Mouse (Mus musculus): ENCODE measurements around the gene Gm39115. TPM values are rescaled to one million over a fixed set of nuclear protein-coding genes. Genes with fewer than 3 reads are reported as not detected.
"Not testable (repeated sequence)": the region's sequence is repeated elsewhere in the genome, so short reads cannot be mapped to it uniquely, and the experiment has no call there.

The Gm39115 gene
- polyA plus RNA-seq, 1 experiment from 2014 or later: not detected

GRCm38 (mm10) chr7:142145413-142145940 is 9.6 kb upstream of the Gm39115 start:
- WGBS: 38% methylated on average over 4 of the region's 4 CpGs
- no peak overlapping the region for H3K4me3 ChIP-seq
- H3K9me3 ChIP-seq (replicated peaks): no peaks in the 10 kb centered on the region
- no peak overlapping the region for H3K4me2 ChIP-seq
- no peak overlapping the region for H3K27ac ChIP-seq
- peaks cover 10% of the 10 kb centered on the region; the same call in 1 of the 2 replicates for H3K27me3 ChIP-seq
- H3K9ac ChIP-seq: no peak overlapping the region
- no peak for ATAC-seq (replicated peaks; ENCODE audit: insufficient number of reproducible peaks, insufficient read depth, low FRiP score, low read depth)
- H3K4me1 ChIP-seq (replicated peaks): no peaks in the 10 kb centered on the region
- H3K36me3 ChIP-seq: no peaks in the 10 kb centered on the region

GRCm38 (mm10) chr7:142144507-142144906 is 8.7 kb upstream of the Gm39115 start, which contains the start of gene Gm45337:
Gene Gm45337, minus strand, starts transcription at chr7:142144607.
- Histone ChIP-seq H3K9me3 (replicated peaks) (no peaks in the 10 kb centered on the region), H3K9ac (no peak within 1 kb of the TSS), H3K4me3 (no peak within 1 kb of the TSS), H3K4me2 (no peak within 1 kb of the TSS), H3K27me3 (peaks cover 10% of the 10 kb centered on the region; the same call in 1 of the 2 replicates), H3K4me1 (replicated peaks) (no peaks in the 10 kb centered on the region), H3K27ac (no peak within 1 kb of the TSS), H3K36me3 (no peaks in the 10 kb centered on the region)
- no peak for ATAC-seq (replicated peaks; ENCODE audit: insufficient number of reproducible peaks, insufficient read depth, low FRiP score, low read depth)
- 67% methylated on average over 1 of the region's 1 CpGs for WGBS

GRCm38 (mm10) chr7:142143506-142144010 is 7.7 kb upstream of the Gm39115 start:
- H3K9ac ChIP-seq: not testable (repeated sequence)

GRCm38 (mm10) chr7:142140696-142141095 is 4.9 kb upstream of the Gm39115 start:
- Histone ChIP-seq H3K36me3 (no peaks in the 10 kb centered on the region), H3K9ac (no peak overlapping the region), H3K4me3 (no peak overlapping the region), H3K4me1 (replicated peaks) (no peaks in the 10 kb centered on the region), H3K27ac (no peak overlapping the region), H3K9me3 (replicated peaks) (no peaks in the 10 kb centered on the region), H3K27me3 (peaks cover 8% of the 10 kb centered on the region; the same call in 1 of the 2 replicates), H3K4me2 (no peak overlapping the region)
- WGBS: 8% methylated on average over 1 of the region's 1 CpGs
- ATAC-seq (replicated peaks; ENCODE audit: insufficient number of reproducible peaks, insufficient read depth, low FRiP score, low read depth): no peak

More at GRCm38 (mm10) chr7:142143506-142144010, 7.7 kb upstream of the Gm39115 start:
- H3K4me2 ChIP-seq; H3K4me1 ChIP-seq (replicated peaks); ATAC-seq (replicated peaks; ENCODE audit: insufficient number of reproducible peaks, insufficient read depth, low FRiP score, low read depth); H3K36me3 ChIP-seq; H3K4me3 ChIP-seq; H3K9me3 ChIP-seq (replicated peaks); H3K27ac ChIP-seq: not testable (repeated sequence)
- H3K27me3 ChIP-seq: peaks cover 10% of the 10 kb centered on the region; the same call in 1 of the 2 replicates
- 36% methylated on average over 1 of the region's 1 CpGs for WGBS

GRCm38 (mm10) chr7:142134206-142134995 is 1.4 kb downstream of the Gm39115 start:
- WGBS: 44% methylated on average over 4 of the region's 4 CpGs
- H3K36me3 ChIP-seq: no peaks in the 10 kb centered on the region
- H3K27me3 ChIP-seq: no peaks in the 10 kb centered on the region; the same call in 1 of the 2 replicates
- no peak overlapping the region for H3K9ac ChIP-seq
- no peak overlapping the region for H3K27ac ChIP-seq
- ATAC-seq (replicated peaks; ENCODE audit: insufficient number of reproducible peaks, insufficient read depth, low FRiP score, low read depth): no peak
- no peak overlapping the region for H3K4me3 ChIP-seq
- no peaks in the 10 kb centered on the region for H3K4me1 ChIP-seq (replicated peaks)
- H3K9me3 ChIP-seq (replicated peaks): no peaks in the 10 kb centered on the region
- H3K4me2 ChIP-seq: no peak overlapping the region

- H3K9me3 ChIP-seq (replicated peaks): no peaks in the 10 kb centered on the region
- H3K27me3 ChIP-seq: no peaks in the 10 kb centered on the region; the same call in 1 of the 2 replicates
- no peak overlapping the region for H3K4me3 ChIP-seq
- ATAC-seq (replicated peaks; ENCODE audit: insufficient number of reproducible peaks, insufficient read depth, low FRiP score, low read depth): no peak
- 44% methylated on average over 4 of the region's 4 CpGs for WGBS
- H3K4me1 ChIP-seq (replicated peaks): no peaks in the 10 kb centered on the region
- H3K9ac ChIP-seq: no peak overlapping the region
- H3K27ac ChIP-seq: no peak overlapping the region
- no peaks in the 10 kb centered on the region for H3K36me3 ChIP-seq
- H3K4me2 ChIP-seq: no peak overlapping the region
Observed at GRCm38 (mm10) chr7:142128843-142129242, 7.0 kb downstream of the Gm39115 start.

- not testable (repeated sequence) for H3K27me3 ChIP-seq; H3K4me2 ChIP-seq; H3K4me3 ChIP-seq; H3K36me3 ChIP-seq; H3K9ac ChIP-seq; H3K9me3 ChIP-seq (replicated peaks); H3K27ac ChIP-seq; H3K4me1 ChIP-seq (replicated peaks); ATAC-seq (replicated peaks; ENCODE audit: insufficient number of reproducible peaks, insufficient read depth, low FRiP score, low read depth)
- WGBS: 76% methylated on average over 1 of the region's 1 CpGs
Observed at GRCm38 (mm10) chr7:142120629-142121028, 15.2 kb downstream of the Gm39115 start, which contains the start of gene Gm45618. Gene Gm45618, minus strand, starts transcription at chr7:142120729.

- Histone ChIP-seq H3K27me3 (no peaks in the 10 kb centered on the region), H3K9ac (no peak overlapping the region), H3K4me2 (no peak overlapping the region), H3K9me3 (replicated peaks) (no peaks in the 10 kb centered on the region), H3K36me3 (no peaks in the 10 kb centered on the region), H3K4me1 (replicated peaks) (no peaks in the 10 kb centered on the region), H3K4me3 (no peak overlapping the region), H3K27ac (no peak overlapping the region)
- no peak for ATAC-seq (replicated peaks; ENCODE audit: insufficient number of reproducible peaks, insufficient read depth, low FRiP score, low read depth)
- WGBS: 8% methylated on average over 5 of the region's 5 CpGs
Observed at GRCm38 (mm10) chr7:142119632-142120031, 16.2 kb downstream of the Gm39115 start.

GRCm38 (mm10) chr7:142104747-142105146 is 31.1 kb downstream of the Gm39115 start:
- 40% methylated on average over 5 of the region's 5 CpGs for WGBS
- no peaks in the 10 kb centered on the region for H3K36me3 ChIP-seq
- peaks cover 6% of the 10 kb centered on the region; the same call in 1 of the 2 replicates for H3K27me3 ChIP-seq
- H3K4me3 ChIP-seq: no peak overlapping the region
- no peaks in the 10 kb centered on the region for H3K4me1 ChIP-seq (replicated peaks)
- no peaks in the 10 kb centered on the region for H3K9me3 ChIP-seq (replicated peaks)
- no peak for ATAC-seq (replicated peaks; ENCODE audit: insufficient number of reproducible peaks, insufficient read depth, low FRiP score, low read depth)
- H3K4me2 ChIP-seq: no peak overlapping the region
- no peak overlapping the region for H3K27ac ChIP-seq
- no peak overlapping the region for H3K9ac ChIP-seq

- Histone ChIP-seq H3K27ac (no peak overlapping the region), H3K36me3 (no peaks in the 10 kb centered on the region), H3K4me3 (no peak overlapping the region), H3K4me2 (no peak overlapping the region), H3K9me3 (replicated peaks) (no peaks in the 10 kb centered on the region), H3K27me3 (peaks cover 30% of the 10 kb centered on the region), H3K4me1 (replicated peaks) (peaks cover 27% of the 10 kb centered on the region), H3K9ac (no peak overlapping the region)
- no peak for ATAC-seq (replicated peaks; ENCODE audit: insufficient number of reproducible peaks, insufficient read depth, low FRiP score, low read depth)
- 13% methylated on average over 9 of the region's 9 CpGs for WGBS
Observed at GRCm38 (mm10) chr7:142097776-142098175, 38.1 kb downstream of the Gm39115 start.

- H3K4me3 ChIP-seq: no peak overlapping the region
- no peak overlapping the region for H3K27ac ChIP-seq
- H3K4me1 ChIP-seq (replicated peaks): peaks cover 37% of the 10 kb centered on the region
- no peaks in the 10 kb centered on the region for H3K9me3 ChIP-seq (replicated peaks)
- no peaks in the 10 kb centered on the region for H3K36me3 ChIP-seq
- no peak overlapping the region for H3K4me2 ChIP-seq
- 55% methylated on average over 4 of the region's 4 CpGs for WGBS
- H3K27me3 ChIP-seq: peaks cover 30% of the 10 kb centered on the region
- no peak overlapping the region for H3K9ac ChIP-seq
- no peak for ATAC-seq (replicated peaks; ENCODE audit: insufficient number of reproducible peaks, insufficient read depth, low FRiP score, low read depth)
Observed at GRCm38 (mm10) chr7:142096701-142097100, 39.1 kb downstream of the Gm39115 start.

All from heart, embryonic 15.5 days (tissue).